Mouse (Mus musculus): ENCODE measurements around the gene Iapp.
"Not testable (repeated sequence)": the region's sequence is repeated elsewhere in the genome, so short reads cannot be mapped to it uniquely, and the experiment has no call there.

Iapp gene

DNA sequence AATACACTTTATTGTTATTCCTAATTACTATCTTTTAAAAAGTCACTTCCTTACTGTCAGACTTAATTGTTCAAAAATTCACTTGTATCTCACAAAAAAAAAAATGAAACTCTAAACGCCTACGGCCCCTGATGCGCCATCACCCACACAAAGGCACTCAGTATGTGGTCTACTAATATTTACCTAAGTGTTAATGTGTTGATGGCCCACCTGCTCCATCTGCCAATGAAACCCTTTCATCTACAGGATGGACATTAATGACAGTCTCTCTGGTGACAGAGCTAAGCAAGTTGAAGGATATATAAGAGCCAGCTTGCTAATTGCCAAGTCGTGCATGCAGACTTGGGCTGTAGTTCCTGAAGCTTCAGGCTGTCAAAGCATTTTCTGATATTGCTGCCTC, at the start of gene Iapp:
TSS of gene Iapp (plus strand) at position 326 of the 400 bp plus-strand sequence.
- no peak for DNase-seq (ENCODE audit: extremely low spot score)

DNA sequence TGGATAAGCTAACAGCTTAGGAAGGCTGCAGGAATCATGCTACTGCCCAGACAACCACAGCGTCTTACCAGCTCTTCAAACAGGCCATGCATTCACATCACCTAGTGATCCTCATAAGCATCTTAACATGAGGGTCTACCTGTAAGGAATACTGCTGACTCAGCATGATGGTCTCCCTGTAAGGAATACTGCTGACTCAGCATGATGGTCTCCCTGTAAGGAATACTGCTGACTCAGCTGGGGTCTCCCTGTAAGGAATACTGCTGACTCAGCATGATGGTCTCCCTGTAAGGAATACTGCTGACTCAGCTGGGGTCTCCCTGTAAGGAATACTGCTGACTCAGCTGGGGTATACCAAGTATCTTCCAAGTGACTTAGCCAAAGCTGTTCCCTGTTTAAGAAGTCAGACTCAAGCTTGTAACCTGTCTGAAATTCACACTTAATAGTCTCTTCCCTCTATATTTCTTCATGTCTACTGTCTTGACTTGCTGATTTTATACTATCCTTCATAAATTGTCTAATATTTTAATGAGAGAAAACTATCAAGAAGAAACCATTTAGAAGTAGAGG, 47.4 kb upstream of the Iapp start:
- DNase-seq (ENCODE audit: extremely low spot score) = not testable (repeated sequence)

DNA sequence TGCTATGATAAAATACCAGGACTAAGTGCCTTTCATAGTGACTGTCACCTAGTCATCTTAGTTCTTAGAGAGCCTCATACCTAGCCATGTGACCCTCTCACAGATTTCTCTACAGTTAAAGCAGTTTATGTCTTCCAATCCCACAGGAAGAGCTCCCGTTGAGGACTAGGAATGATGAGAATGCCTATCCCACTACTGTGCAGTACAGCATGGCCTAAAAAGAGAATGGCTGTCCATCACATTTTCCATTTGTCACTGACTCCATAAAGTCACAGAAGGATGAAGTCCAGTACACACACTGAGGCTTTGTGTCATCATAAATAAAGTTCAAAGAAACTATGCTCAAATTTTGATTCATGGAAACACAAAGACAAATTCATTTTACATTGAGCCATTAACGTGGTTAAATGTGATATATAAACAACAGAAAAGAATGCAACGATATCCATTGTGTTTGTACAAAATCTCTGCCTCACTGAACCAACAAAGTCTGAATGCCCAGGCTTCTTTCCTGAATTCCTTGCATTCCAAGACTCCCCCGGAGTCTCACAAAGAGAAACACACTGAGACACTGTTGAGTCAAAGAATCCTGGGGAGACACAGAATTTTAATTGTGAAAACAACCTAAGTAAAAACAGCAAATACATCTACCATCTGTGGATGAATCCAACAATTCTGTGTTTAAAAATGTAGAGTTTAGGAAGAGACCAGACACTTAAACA, 22.3 kb upstream of the Iapp start:
- peak; percentile 34 for DNase-seq (ENCODE audit: extremely low spot score)

DNA sequence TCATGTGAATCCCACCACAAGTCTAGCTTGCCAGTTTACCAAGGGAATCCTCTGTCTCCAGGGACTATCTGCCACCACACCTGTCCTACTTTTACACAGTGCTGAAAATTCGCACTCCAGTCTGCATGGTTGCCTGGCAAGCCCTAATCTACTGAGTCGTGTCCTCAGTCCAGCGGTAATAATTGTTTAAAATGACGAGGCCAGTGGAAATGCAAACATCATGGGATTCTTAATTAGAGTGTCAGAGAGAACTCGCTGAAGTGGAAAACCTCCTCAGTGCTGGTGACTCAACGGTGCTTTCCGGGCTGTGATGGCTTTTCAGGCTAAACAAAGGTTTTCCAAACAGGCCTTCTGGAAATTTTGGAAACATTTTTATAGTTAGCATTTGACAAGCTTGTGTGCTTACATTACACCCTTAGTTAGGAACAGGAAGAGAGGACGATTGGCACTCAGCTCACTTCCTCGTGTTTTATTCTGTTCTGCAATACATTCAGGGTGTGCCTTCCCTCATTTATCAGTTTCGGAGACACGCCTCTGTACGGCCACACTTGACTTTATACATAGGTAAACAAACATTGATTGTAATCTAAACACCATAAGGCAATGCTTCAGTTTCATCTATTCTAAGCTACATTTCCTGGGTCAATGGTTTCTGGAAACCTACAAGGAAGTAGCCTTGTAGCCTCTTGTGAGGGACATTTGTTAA, 8.7 kb upstream of the Iapp start:
- no peak for DNase-seq (ENCODE audit: extremely low spot score)

DNA sequence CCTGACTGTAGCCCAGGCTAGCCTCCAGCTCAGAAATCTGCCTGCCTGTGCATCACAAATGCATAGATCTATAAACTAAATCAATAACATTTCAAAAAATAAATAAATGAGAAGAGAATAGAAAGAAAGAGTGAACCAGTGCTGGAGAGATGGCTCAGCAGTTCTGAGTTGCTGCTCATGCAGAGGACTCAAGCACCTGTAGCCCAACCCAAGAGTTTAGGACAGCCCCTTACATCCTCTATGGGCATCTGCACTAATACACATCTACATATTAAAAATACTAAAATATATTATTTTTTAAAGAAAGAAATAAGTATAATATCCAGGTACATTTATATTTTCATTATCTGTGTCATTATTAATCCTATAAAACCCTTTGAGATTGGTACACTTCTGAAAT, 6.9 kb downstream of the Iapp start:
- no peak for DNase-seq (ENCODE audit: extremely low spot score)

DNA sequence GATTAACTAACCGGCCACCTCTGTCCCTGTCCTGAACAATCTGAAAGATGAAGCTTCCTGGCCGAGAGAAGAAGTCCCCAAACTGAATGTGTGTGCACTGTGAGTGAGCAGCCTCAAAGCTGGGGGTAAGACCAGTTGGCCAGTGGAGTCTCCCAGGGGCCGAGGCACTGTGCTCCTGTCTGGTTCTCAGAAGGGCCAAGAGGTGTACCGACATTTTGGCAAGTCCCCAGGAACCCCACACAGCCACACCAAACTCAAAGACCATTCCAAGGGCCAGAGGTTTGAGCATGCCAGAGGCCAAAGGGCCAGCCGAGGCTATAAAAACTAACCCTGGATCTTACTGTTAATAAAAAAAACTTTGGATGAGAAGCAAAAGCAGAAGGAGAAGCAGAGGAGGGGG, 16.1 kb downstream of the Iapp start:
- no peak for DNase-seq (ENCODE audit: extremely low spot score)

DNA sequence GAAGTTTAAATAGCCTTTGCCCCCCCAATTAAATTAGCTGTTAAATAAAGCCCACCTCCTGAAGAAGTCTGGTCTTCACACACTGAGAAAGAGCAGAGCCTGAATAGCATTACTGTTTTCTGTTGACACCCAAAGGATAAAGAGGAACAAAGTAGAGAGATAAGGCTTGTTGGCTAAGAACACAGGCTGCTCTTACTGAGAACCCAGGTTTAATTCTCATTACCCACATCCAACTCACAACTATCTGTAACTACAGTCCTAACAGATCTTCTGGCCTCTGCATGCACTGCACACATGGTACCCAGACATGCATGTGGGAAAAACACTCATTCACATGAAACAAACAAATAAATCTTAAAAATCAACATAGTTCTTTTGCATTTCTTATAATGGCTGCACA, 18.9 kb downstream of the Iapp start:
- no peak for DNase-seq (ENCODE audit: extremely low spot score)

DNA sequence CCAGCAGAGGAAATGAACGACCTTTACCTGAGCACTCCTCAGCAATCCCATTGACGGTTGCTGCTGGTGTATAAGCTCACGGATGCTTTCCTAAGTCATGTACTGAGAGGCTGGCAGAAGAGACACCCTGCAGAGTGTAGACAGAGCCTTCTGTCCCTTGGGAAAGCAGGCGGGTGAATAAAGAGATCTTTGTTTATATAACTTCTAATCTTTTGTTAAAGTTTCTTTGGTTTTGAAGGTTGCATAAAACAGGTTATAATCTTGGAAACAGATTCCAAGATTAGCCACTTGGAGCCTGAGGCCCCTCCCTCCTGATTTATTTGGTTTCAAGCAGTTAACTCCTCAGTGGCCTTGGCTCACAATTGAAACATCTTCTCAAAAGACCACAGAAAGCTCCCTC, 24.7 kb downstream of the Iapp start, which contains the start of gene Slco1a5:
TSS of gene Slco1a5 (minus strand) at position 101 of the 400 bp plus-strand sequence.
- no peak for DNase-seq (ENCODE audit: extremely low spot score)

DNA sequence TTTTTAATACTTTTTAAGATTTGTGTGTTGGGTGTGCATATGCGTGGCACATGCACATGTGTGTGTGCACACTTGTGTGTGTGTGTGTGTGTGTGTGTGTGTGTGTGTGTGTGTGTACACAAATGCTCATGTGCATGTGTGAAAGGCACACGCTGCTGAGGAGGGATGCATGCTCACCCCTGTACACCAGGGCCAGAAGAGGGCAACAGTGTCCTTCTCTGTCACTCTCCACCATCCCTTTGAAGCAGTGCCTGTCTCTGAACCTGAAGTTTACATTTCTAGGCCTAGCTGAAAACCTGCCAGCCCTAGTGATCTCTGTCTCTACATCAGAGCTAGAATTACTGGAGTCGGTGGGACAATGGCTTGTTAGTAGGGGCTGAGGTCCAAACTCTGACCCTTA, 28.4 kb downstream of the Iapp start:
- no peak for DNase-seq (ENCODE audit: extremely low spot score)

DNA sequence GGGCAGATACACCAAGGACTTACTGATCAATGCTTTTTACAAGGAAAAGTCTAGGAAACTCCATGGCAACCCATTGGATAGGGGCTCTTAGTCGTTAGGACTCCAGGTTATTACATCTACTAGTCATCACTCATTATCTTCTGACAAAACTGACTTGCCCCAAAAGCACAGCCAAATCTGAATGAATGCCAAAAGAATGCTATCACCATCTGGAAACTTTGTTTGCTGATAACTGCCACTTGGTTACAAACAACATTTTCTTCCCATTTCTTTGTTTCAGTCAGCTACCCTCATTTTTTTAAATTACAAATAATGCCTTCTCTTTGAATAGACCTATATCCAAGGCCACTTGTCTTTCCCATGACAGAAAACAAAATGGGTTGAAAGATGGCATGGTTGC, 31.0 kb downstream of the Iapp start:
- no peak for DNase-seq (ENCODE audit: extremely low spot score)

DNA sequence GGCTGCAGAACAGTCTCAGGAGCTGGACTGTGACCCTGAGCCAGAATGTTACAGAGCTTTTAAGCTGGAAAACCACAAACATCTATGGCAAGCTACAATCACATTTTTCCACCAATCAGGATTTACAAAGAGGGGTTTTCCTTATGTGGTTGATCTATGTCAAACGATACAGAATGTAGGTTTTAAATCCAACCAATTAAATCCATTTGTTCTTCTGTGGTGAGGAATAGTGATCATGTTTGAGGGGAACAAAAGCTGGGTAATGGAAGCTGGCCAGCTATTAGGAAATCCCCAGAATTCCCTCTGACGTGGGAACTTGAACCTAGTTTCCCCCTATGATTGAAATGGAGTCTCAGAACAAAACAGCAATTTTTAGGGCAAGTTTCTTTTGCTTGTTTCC, 40.7 kb downstream of the Iapp start:
- no peak for DNase-seq (ENCODE audit: extremely low spot score)

DNA sequence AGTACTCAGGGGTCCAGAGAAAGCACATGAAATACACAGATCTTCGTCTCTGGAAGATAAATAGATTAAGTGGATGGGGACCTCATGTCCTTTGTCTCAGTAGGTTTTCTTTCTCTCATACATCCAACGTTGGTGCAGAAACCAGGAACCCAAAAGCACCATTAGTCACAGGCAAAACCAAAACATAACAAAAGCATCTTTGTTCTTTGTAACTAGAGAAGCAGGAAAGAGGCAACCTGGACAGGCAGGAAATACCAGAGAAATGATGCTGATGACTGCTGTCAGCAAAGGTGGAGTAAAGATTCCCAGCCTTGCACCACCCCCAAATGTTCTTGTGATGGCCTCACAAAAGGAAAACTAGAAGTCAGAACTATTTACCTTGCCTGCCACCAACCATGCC, 41.4 kb downstream of the Iapp start:
- DNase-seq (ENCODE audit: extremely low spot score) = no peak

DNA sequence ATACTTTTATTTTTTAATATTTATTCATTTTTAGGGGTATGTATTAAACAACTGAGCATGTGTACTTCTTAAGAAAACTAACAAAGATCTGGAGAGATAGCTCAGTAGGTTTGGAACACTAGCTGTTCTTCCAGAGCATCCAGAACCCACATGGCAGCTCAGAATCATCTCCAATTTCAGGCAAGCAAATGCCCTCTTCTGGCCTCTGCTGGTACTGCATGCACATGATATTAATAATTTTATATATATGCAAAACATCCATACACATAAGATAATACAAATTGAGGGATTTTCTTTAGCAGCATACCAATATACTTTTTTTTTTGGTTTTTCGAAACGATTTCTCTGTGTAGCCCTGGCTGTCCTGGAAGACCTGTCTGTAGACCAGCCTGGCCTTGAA, 45.3 kb downstream of the Iapp start:
- DNase-seq (ENCODE audit: extremely low spot score) = peak; percentile 37

DNA sequence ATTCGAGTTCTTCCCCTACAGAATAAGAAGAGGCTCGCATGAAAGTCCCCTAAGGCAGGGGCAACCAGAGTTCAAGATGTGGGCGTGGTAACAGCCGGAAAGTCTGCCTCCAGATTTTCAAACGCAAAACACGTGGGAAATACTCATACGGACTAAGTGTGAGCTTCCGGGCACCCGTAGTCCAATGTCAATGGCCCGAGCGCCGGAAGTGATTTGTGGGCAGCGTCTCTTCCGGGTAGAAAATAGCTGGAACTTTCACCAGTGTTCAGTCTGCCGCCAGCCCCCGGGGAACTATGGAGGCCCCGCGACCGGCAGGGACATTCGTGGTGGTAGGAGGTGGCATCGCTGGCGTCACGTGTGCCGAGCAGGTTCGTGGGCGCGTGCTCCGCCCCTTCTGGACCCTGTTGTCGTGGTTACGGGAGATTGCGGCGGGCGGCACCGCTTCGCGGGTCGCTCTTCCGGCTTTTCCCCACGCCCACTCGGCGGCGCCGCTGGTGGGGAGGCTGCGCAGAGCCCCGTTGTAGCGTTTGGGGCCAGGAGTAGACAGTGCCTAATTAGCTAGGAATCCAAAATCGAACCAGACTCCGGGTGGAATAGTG, 47.3 kb downstream of the Iapp start, which contains the start of gene Pyroxd1:
TSS of gene Pyroxd1 (plus strand) at position 215 of the 599 bp plus-strand sequence.
- DNase-seq (ENCODE audit: extremely low spot score) = peak; percentile 89

DNA sequence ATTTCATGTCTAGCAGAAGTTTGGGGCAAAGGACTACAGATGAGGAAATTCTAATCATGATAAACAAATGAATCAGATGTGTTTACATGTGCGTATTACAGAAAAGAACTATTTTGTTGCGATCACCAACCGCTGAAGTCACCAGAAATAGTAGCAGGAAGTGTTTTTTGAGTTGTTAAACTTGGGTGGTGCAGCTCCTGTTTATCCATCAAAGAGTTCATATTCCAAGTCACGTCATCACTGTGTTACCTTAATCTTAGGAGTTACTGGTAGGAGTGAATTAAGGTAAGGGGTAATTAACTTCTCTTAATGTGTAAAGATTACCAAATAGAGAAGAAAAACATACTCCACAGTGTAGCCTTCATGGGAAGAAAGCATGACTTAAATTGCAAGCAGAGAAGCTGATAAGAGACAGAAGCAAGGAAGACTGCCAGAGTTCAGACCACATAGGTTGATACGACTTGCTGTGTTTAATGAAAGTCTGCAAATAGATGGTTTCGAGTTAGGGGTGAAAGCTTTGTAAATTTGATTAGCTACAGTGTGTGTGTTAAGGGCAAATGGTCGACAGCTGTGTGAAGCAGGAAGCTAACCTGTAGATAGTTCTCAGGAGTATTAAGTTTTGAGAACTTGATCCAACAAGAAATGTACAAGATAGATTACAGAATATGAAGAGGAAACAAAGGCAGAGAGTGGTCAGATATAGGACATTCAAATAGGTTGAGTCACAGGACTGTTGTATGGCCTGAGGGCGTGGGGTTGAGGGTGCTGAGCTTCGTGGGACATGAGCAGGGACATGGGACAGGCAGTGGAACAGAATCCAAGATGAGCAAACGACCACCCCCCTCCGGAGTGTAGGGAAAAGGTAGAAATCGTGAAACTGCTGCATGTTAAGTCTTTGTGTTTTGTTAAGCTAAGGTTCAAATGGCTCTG, 48.2 kb downstream of the Iapp start:
- DNase-seq (ENCODE audit: extremely low spot score) = no peak

DNA sequence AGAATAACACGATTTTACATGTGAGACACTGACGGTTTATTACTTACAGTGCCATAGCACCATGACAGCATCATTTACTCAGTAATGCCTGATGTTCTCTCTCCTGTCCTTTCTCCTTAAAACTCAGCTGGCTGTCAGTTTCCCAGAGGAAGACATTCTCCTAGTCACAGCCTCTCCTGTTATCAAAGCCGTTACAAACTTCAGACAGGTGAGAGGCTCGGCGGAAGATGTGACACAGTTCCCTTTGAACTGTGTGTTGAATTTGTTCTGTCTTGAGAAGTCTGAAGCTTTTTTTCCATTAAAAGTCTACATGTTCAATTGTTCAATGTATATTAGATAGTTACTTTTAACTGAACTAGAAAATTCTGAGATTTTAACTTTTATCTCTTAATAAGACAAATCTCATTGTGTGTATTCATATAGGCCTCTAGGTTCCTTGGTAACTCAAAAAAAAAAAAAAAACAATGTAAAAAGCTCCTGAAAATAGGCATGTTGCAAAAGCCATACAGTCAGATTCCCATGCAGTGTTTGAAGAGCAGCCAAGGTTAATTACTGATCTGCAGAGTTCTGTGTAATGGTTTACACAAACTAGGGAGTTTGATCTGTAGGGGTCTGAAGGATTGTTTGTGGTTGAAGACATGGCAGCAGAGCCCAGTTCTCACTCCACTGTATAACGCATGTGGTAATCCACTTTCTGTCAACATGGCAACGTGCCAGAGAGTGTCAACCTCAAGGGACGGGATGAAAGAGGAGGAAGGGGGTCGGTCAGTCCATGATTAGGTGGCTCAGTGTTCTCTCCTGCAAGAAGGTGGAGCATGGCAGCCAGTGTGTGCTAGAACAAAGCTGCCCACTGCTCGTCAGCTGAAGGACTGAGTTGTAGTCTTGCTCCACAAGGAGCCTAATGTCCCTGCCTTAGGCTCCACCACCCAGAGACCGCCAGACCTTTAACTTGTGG, 49.5 kb downstream of the Iapp start:
- DNase-seq (ENCODE audit: extremely low spot score) = no peak

DNA sequence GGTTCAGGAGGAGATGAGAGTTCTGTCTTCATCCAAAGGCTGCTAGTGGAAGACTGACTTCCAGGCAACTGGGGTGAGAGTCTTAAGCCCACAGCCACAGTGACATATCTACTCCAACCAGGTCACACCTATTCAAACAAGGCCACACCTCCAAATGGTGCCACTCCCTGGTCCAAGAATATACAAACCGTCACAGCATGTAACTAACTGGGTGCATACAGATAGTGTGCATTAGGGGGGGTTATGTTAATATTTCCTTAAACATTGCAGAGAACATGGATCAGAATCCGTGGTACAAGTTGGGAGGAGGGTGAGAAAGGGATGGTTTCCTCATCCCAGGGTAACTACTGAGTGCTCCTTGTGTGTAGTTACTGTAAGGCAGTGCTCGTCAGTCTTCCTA, 53.9 kb downstream of the Iapp start:
- not testable (repeated sequence) for DNase-seq (ENCODE audit: extremely low spot score)

All from embryo, embryonic 9.5 days (tissue).